Mouse (Mus musculus) left cerebral cortex, postnatal 10 days (tissue): ENCODE measurements around the gene Ppm1g. TPM values are rescaled to one million over a fixed set of nuclear protein-coding genes. Genes with fewer than 3 reads are reported as not detected.

Experiments
- DNase-seq, 2 experiments: peaks; one replicate each; pipeline ENCODE4 v3.0.0; 2021 to 2022; ENCODE audit warnings: low spot score in 2 of 2, mixed read lengths in 1 of 2; ENCODE audit errors: extremely low spot score in 1 of 2
- intact Hi-C: fragments of 180-260 bp; cut with DNase I; formaldehyde crosslinking; loops from one replicate; pipeline ENCODE4 v1.15.1; 2025
- total RNA-seq, 2 experiments: library from RNA; stranded (reverse); gene quantifications; 2 replicates each; pipeline ENCODE4 v1.2.3; 2021

Gene Ppm1g
- total RNA-seq, 2 experiments from 2014 or later: 108 TPM

DNA sequence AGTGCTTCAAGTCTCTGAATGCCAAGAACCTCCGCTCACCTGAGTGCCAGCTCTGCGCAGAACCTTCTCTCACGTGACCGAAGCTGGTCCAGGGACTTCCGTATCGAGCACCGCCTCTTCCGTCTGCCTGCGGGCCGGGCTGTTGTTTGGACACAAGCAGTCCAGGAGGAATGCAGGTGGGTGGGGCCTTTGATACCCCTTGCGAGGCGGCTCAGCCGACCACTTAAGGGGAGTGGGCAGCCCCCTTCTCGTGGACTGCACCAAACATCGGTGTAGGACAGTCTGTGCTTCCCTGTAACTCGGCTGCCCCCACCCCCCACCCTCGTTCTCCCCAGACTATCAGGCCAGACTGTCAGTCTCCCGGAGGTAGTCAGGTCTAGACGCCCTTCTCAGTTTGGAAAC is 66.3 kb downstream of the Ppm1g start, which contains the start of gene Mpv17:
Mpv17 (minus strand) TSS at position 100 of the 402 bp plus-strand sequence.
- intact Hi-C loops: no loop called here
- peak; percentile 77 to 88 for DNase-seq

DNA sequence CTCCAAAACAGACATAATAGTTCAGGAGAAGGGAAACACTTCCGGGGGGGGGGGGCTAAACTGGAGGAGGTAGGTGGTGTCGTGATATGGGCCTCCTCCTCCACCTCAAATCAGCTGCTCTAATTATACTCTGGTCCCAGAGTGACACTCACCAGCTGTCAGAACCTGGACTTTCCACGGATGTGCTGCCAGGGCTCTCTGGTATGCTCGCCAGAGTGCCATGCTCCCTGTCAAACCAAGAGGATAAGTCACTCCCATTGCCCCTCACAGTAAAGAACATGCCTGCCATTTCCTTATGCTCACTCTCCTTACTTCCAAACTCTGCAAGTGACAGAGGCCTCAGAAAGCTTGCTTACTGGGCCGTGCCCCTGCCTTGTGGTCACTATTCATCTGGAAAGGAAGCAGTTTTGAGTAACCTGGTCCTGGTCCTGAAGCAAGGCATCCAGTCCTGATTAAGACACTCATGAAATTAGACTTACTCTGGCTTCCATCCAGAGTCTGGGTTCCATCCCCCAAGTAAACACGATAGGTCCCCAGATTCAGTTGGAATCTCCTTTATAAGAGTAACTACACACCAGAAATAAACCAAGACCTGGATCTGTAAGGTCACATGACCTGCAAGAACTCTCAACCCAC is 66.9 kb downstream of the Ppm1g start:
- intact Hi-C loops: no loop called here
- no peak for DNase-seq

Other genes with a start within 250 kb of the Ppm1g start
- 10 to 100 TPM; 72.4 to 77.2 TPM for gene Atraid, start 172.4 kb downstream of the Ppm1g start, total RNA-seq
- 10 to 100 TPM; 15.3 to 16.5 TPM for gene Slc5a6, start 171.8 kb downstream of the Ppm1g start, total RNA-seq
- 10 to 100 TPM; 21.5 to 25.4 TPM for gene Cad, start 165.9 kb downstream of the Ppm1g start, total RNA-seq
- not detected for gene Dnajc5g, start 114.4 kb downstream of the Ppm1g start, total RNA-seq
- 100 to 1,000 TPM; 101 to 118 TPM for gene Slc30a3, start 112.5 kb downstream of the Ppm1g start, total RNA-seq
- under 1 TPM; 0.86 to 0.97 TPM for gene Trim54, start 104.0 kb downstream of the Ppm1g start, total RNA-seq
- 1 to 10 TPM; 1.1 TPM for gene Ucn, start 81.9 kb downstream of the Ppm1g start, total RNA-seq
- 10 to 100 TPM; 35.7 to 36.2 TPM for gene Mpv17, start 66.4 kb downstream of the Ppm1g start, total RNA-seq
- gene Gm29609, start 40.8 kb downstream of the Ppm1g start, total RNA-seq: 1 to 10 TPM; 1.6 to 3.9 TPM
- gene Gtf3c2, start 40.5 kb downstream of the Ppm1g start, total RNA-seq: 10 to 100 TPM; 59.8 to 60.6 TPM
- gene Snx17, start 27.5 kb downstream of the Ppm1g start, total RNA-seq: 10 to 100 TPM; 73.4 to 74.6 TPM
- gene Eif2b4, start 27.3 kb downstream of the Ppm1g start, total RNA-seq: 10 to 100 TPM; 48.2 to 49.7 TPM
- 10 to 100 TPM; 25.0 to 26.5 TPM for gene Zfp513, start 18.4 kb downstream of the Ppm1g start, total RNA-seq
- 10 to 100 TPM; 73.0 to 77.3 TPM for gene Nrbp1, start 20.2 kb upstream of the Ppm1g start, total RNA-seq
- gene Gm9970, start 20.5 kb upstream of the Ppm1g start, total RNA-seq: not detected
- 1 to 10 TPM; 2.4 to 2.6 TPM for gene Krtcap3, start 31.0 kb upstream of the Ppm1g start, total RNA-seq
- gene Ift172, start 70.4 kb upstream of the Ppm1g start, total RNA-seq: 10 to 100 TPM; 67.7 to 68.2 TPM
- 100 to 1,000 TPM; 165 to 166 TPM for gene Fndc4, start 75.4 kb upstream of the Ppm1g start, total RNA-seq
- under 1 TPM in 1 of 2 experiments, not detected in 1; 0.14 TPM for gene Gckr, start 76.8 kb upstream of the Ppm1g start, total RNA-seq
- 10 to 100 TPM; 58.2 to 60.8 TPM for gene Zfp512, start 231.7 kb upstream of the Ppm1g start, total RNA-seq